32 mouse cellular contexts compared by ENCODE assay signal in the genomic region with DNA sequence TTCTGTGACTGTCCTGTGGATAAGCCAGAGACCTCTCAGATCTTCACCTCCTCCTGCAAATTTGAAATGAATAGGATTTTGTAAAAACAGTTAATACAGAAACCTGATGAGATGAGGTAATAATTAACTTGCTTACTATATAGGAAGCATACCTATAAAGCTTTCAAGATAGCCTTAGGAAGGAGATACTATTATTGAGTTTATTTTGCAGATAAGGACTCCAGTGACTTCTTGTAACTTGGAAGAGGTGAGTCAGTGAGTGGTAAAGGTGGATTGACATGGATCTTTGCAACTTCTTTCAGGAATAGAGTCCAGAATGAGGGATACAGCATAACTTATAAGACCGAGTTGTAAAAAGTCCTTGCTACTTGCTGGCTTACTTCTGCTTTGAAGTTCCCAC.
"Had no signal": no experiment of that assay in that cellular context is flagged by ENCODE, and none has a peak within 500 bp of the region (broad histone marks: within the 10 kb centered on the region; RNA-seq: fewer than 3 reads in every experiment).

No protein-coding gene starts in this region.

- H3K9me3 ChIP-seq: limb, embryonic 10.5 days; limb, embryonic 13.5 days; limb, embryonic 15.5 days; liver, embryonic 12.5 days; liver, embryonic 13.5 days; liver, embryonic 15.5 days; lung, embryonic 15.5 days; midbrain, embryonic 10.5 days; midbrain, embryonic 12.5 days; midbrain, embryonic 15.5 days; neural tube, embryonic 12.5 days had no signal

- DNase-seq: left cerebral cortex, postnatal 4 days; liver; liver, embryonic 13.5 days; liver, postnatal 0 days; lung, adult 18-20 months; lung, adult 2 months; lung, embryonic 14.5 days; lung, postnatal 10 days; lung, postnatal 14 days; lung, postnatal 36 days; lung, postnatal 4 days; midbrain, embryonic 14.5 days had no signal

- ATAC-seq: liver, embryonic 12.5 days; liver, postnatal 0 days; lung, postnatal 0 days; midbrain, embryonic 13.5 days; midbrain, embryonic 15.5 days; midbrain, embryonic 16.5 days had no signal

- H3K4me1 ChIP-seq: limb, embryonic 10.5 days; limb, embryonic 12.5 days; limb, embryonic 13.5 days; limb, embryonic 15.5 days; liver, embryonic 12.5 days; liver, embryonic 13.5 days; liver, embryonic 15.5 days; lung, embryonic 15.5 days; midbrain, embryonic 10.5 days; midbrain, embryonic 12.5 days; midbrain, embryonic 13.5 days; midbrain, embryonic 15.5 days; neural tube, embryonic 12.5 days had no signal

- H3K36me3 ChIP-seq: limb, embryonic 10.5 days; limb, embryonic 12.5 days; limb, embryonic 13.5 days; limb, embryonic 15.5 days; liver, embryonic 12.5 days; liver, embryonic 13.5 days; liver, embryonic 15.5 days; lung, embryonic 15.5 days; midbrain, embryonic 10.5 days; midbrain, embryonic 12.5 days; midbrain, embryonic 13.5 days; midbrain, embryonic 15.5 days; neural tube, embryonic 12.5 days had no signal

- H3K4me3 ChIP-seq: limb, embryonic 10.5 days; limb, embryonic 12.5 days; limb, embryonic 13.5 days; limb, embryonic 15.5 days; liver, embryonic 12.5 days; liver, embryonic 13.5 days; liver, embryonic 15.5 days; lung, embryonic 15.5 days; megakaryocyte, embryonic 14.5 days; midbrain, embryonic 10.5 days; midbrain, embryonic 12.5 days; midbrain, embryonic 13.5 days; midbrain, embryonic 15.5 days; myocyte; neural tube, embryonic 12.5 days had no signal

- H3K27me3 ChIP-seq: limb, embryonic 12.5 days; limb, embryonic 13.5 days; limb, embryonic 15.5 days; liver, embryonic 12.5 days; liver, embryonic 13.5 days; liver, embryonic 15.5 days; lung, embryonic 15.5 days; megakaryocyte, embryonic 14.5 days; midbrain, embryonic 12.5 days; midbrain, embryonic 13.5 days; midbrain, embryonic 15.5 days; neural tube, embryonic 12.5 days had no signal

- H3K27ac ChIP-seq: limb, embryonic 10.5 days; limb, embryonic 12.5 days; limb, embryonic 13.5 days; limb, embryonic 15.5 days; liver, embryonic 12.5 days; liver, embryonic 13.5 days; liver, embryonic 14.5 days; liver, embryonic 15.5 days; lung, embryonic 15.5 days; macrophage; midbrain, embryonic 10.5 days; midbrain, embryonic 12.5 days; midbrain, embryonic 13.5 days; midbrain, embryonic 15.5 days; neural tube, embryonic 12.5 days had no signal

- H3K9ac ChIP-seq: limb, embryonic 12.5 days; limb, embryonic 13.5 days; limb, embryonic 15.5 days; liver, embryonic 12.5 days; liver, embryonic 13.5 days; liver, embryonic 14.5 days; liver, embryonic 15.5 days; liver, postnatal 0 days; lung, embryonic 14.5 days; lung, embryonic 15.5 days; midbrain, embryonic 12.5 days; midbrain, embryonic 13.5 days; midbrain, embryonic 15.5 days; neural tube, embryonic 12.5 days had no signal

- H3K4me2 ChIP-seq: limb, embryonic 12.5 days; limb, embryonic 13.5 days; limb, embryonic 15.5 days; liver, embryonic 11.5 days; liver, embryonic 12.5 days; liver, embryonic 13.5 days; liver, embryonic 15.5 days; lung, embryonic 14.5 days; lung, embryonic 15.5 days; midbrain, embryonic 11.5 days; midbrain, embryonic 12.5 days; midbrain, embryonic 13.5 days; midbrain, embryonic 15.5 days; neural tube, embryonic 12.5 days had no signal
